Mouse (Mus musculus) liver, embryonic 13.5 days (tissue): ENCODE measurements at regions not wholly inside any gene's neighbourhood (a gene's known extent, or its start where the extent isn't known, plus 50 kb on each side); places are given as distances from the start of the nearest gene placed in this dataset.

Experiments used
- ATAC-seq: fragments of 200-750 bp; cut with Nextera tagmentation; 2 replicates; pipeline ENCODE4 v1.8.0; 2017; ENCODE audit warnings: low read depth, mild to moderate bottlenecking, moderate number of reproducible peaks, moderate library complexity
- DNase-seq: peaks from one replicate; pipeline ENCODE4 v3.0.0; 2022
- H3K27ac ChIP-seq: fragments of 300-500 bp; sonication (generic); 2 replicates; pipeline ENCODE4 v1.5.1; 2015; ENCODE audit warnings: moderate library complexity, mild to moderate bottlenecking, inconsistent platforms
- H3K27me3 ChIP-seq: fragments of 300-500 bp; sonication (generic); 2 replicates; pipeline ENCODE4 v1.6.1; 2015; ENCODE audit warnings: mild to moderate bottlenecking, inconsistent platforms
- H3K36me3 ChIP-seq: fragments of 300-500 bp; sonication (generic); 2 replicates; pipeline ENCODE4 v1.6.1; 2015; ENCODE audit warnings: mild to moderate bottlenecking, inconsistent platforms
- H3K4me1 ChIP-seq: fragments of 300-500 bp; sonication (generic); replicated peaks from 2 replicates; pipeline ENCODE4 v1.6.1; 2015; ENCODE audit warnings: inconsistent platforms
- H3K4me2 ChIP-seq: fragments of 300-500 bp; sonication (generic); 2 replicates; pipeline ENCODE4 v1.6.1; 2015; ENCODE audit warnings: inconsistent platforms, mild to moderate bottlenecking, moderate library complexity
- H3K4me3 ChIP-seq: fragments of 300-500 bp; sonication (generic); replicated peaks from 2 replicates; pipeline ENCODE4 v1.5.1; 2015; ENCODE audit warnings: mild to moderate bottlenecking, inconsistent platforms
- H3K9ac ChIP-seq: fragments of 300-500 bp; sonication (generic); 2 replicates; pipeline ENCODE4 v1.6.1; 2015; ENCODE audit warnings: mild to moderate bottlenecking, inconsistent platforms
- H3K9me3 ChIP-seq: fragments of 300-500 bp; sonication (generic); replicated peaks from 2 replicates; pipeline ENCODE4 v1.6.1; 2016; ENCODE audit warnings: inconsistent platforms
- WGBS: fragments of 180-500 bp; shearing (Covaris S2); methylation state at CpG from one replicate; pipeline ENCODE4 v1.1.7; 2015; ENCODE audit not compliant: insufficient replicate concordance; 5-methylcytosine and 5-hydroxymethylcytosine counted together

DNA sequence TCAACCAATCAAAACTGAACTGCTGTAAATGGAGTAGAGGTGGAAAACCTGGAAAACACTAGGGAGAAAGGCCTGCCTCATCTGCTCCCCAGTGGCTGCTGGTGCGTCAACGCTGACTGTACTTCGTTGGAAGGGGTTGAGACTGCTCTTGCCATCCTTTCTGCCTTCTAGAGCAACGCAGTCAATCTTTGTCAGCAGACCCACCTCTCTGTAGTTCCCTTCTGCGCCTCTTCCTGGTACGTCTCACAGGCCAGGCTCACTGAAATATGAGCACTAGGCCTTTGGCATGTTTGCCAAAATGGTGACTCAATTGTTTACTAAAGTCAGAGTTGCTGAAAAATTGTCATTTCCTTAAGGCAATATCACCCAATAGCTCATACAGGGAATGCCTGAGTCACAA lies 201.2 kb upstream of the Tle4 start:
- DNase-seq: no peak
- WGBS: 67% methylated on average over 6 of the region's 6 CpGs
- H3K36me3 ChIP-seq: no peaks in the 10 kb centered on the region

DNA sequence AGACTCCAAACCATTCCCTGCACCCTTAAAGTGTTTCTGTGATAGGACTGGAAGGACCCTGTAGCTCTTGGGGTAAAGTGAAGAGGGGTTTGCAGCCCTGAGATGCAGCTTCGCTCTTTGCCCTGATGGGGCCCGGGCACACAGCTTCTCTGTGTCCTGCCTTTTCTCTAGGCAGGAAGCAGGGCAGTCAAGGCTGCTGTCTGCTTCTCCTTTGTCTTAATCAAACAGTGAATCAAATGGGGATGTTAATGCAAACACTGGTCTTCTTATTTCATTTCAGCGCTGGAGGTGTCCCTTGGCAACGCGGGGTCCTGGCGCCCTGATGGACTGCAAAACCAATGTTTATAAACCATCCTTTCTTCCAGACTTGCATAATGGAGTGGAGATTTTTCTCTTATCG lies 200.6 kb upstream of the Tle4 start:
- H3K27me3 ChIP-seq: no peaks in the 10 kb centered on the region
- no peak for DNase-seq
- H3K27ac ChIP-seq: no peak overlapping the region
- 64% methylated on average over 7 of the region's 7 CpGs for WGBS
- H3K4me2 ChIP-seq: no peak overlapping the region
- H3K4me3 ChIP-seq: no peak overlapping the region
- no peaks in the 10 kb centered on the region for H3K4me1 ChIP-seq
- H3K9me3 ChIP-seq: no peaks in the 10 kb centered on the region
- no peak overlapping the region for H3K9ac ChIP-seq
- no peak for ATAC-seq
- no peaks in the 10 kb centered on the region for H3K36me3 ChIP-seq

More for the DNA sequence above, 201.2 kb upstream of the Tle4 start:
- no peak for ATAC-seq
- Histone ChIP-seq H3K27ac (no peak overlapping the region), H3K9ac (no peak overlapping the region), H3K4me3 (no peak overlapping the region), H3K4me2 (no peak overlapping the region), H3K4me1 (no peaks in the 10 kb centered on the region), H3K27me3 (no peaks in the 10 kb centered on the region), H3K9me3 (no peaks in the 10 kb centered on the region)

DNA sequence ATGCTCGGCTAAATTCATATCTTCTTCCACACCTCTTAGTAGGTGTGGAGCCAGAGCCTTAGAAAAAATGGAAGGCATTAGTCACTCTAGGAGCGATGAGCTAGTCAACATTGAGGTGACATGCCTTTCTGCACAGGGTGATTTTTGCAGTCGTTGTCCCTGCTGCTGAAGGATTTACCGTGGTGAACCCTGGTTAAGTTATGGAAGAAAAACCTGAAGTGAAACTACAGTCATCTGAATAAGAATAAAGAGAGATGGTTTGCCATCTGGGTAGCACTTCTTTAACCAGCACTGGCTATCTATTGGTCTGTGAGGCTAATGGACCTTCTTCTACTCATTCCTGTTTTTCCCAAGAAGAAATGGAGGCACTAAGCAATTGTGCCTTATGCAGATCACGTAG lies 198.1 kb upstream of the Tle4 start:
- no peak overlapping the region for H3K27ac ChIP-seq
- DNase-seq (no peak), ATAC-seq (no peak)
- no peaks in the 10 kb centered on the region for H3K36me3 ChIP-seq
- no peak overlapping the region for H3K4me2 ChIP-seq
- WGBS: 67% methylated on average over 5 of the region's 5 CpGs
- H3K4me3 ChIP-seq: no peak overlapping the region
- no peak overlapping the region for H3K9ac ChIP-seq
- H3K4me1 ChIP-seq: no peaks in the 10 kb centered on the region
- no peaks in the 10 kb centered on the region for H3K27me3 ChIP-seq
- no peaks in the 10 kb centered on the region for H3K9me3 ChIP-seq

DNA sequence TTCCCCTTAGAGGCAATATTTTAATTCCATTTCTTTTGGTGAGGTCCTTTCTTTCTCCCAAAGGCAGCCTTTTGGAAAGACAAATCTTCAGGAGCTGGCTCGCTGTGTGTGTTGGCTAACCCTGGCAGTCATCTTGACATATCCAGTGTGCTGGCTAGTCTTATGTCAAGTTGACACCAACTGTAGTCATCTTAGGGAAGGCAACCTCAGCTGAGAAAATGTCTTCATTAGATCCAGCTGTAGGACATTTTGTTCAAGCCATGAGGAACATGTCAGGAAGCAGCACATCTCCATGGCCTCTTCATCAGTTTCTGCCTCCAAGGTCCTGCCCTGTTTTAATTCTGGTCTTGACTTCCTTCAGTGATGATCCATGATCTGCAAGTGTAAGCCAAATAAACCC lies 192.1 kb upstream of the Tle4 start:
- Histone ChIP-seq H3K27me3 (no peaks in the 10 kb centered on the region), H3K9me3 (no peaks in the 10 kb centered on the region), H3K4me2 (no peak overlapping the region), H3K36me3 (no peaks in the 10 kb centered on the region), H3K4me1 (no peaks in the 10 kb centered on the region), H3K9ac (no peak overlapping the region), H3K27ac (no peak overlapping the region), H3K4me3 (no peak overlapping the region)
- DNase-seq (no peak), ATAC-seq (no peak)
- 59% methylated on average over 1 of the region's 1 CpGs for WGBS

DNA sequence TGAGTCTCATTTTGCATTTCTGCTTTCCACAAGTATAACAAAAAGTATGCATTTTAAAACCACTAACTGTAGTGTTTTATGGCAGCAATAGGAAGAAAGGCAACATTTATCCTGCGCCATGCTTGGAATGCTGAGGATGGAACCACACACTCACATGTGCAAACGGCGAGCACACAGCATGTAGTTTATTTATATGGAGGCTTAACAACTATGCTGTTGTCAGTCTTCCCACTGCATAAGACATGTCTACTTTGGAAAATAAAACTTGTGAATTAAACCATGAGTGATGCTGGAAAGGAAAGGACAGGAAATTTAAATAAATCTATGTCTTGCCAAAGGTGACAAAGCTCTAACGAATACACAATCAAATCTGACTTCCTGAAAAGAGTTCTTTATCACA lies 190.8 kb upstream of the Tle4 start:
- no peaks in the 10 kb centered on the region for H3K4me1 ChIP-seq
- no peaks in the 10 kb centered on the region for H3K27me3 ChIP-seq
- H3K9ac ChIP-seq: no peak overlapping the region
- H3K4me2 ChIP-seq: no peak overlapping the region
- H3K27ac ChIP-seq: no peak overlapping the region
- H3K36me3 ChIP-seq: no peaks in the 10 kb centered on the region
- DNase-seq (no peak), ATAC-seq (no peak)
- 66% methylated on average over 4 of the region's 4 CpGs for WGBS
- no peak overlapping the region for H3K4me3 ChIP-seq
- H3K9me3 ChIP-seq: no peaks in the 10 kb centered on the region

DNA sequence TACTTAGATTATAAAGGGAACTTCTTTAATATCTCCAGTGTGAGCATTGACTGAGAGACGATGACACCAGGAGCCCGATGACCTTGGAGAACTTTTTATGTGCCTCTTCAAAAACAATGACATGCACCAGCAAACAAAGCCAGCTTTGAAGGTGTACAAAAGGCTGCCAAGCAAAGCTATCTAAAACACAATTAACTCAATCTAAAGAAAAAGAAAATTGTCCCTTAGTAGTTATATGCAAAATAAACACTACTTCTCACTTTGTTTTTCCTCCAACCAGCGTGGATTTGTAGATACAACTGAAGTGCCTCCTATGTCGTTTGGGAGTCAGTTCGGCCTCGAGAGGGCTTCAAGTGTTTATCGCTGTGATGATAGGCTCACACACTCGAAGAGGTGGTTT lies 189.0 kb upstream of the Tle4 start:
- Histone ChIP-seq H3K9me3 (no peaks in the 10 kb centered on the region), H3K27me3 (no peaks in the 10 kb centered on the region), H3K4me1 (no peaks in the 10 kb centered on the region), H3K4me3 (no peak overlapping the region), H3K9ac (no peak overlapping the region), H3K36me3 (no peaks in the 10 kb centered on the region), H3K4me2 (no peak overlapping the region), H3K27ac (no peak overlapping the region)
- ATAC-seq (no peak), DNase-seq (no peak)
- 62% methylated on average over 8 of the region's 8 CpGs for WGBS

DNA sequence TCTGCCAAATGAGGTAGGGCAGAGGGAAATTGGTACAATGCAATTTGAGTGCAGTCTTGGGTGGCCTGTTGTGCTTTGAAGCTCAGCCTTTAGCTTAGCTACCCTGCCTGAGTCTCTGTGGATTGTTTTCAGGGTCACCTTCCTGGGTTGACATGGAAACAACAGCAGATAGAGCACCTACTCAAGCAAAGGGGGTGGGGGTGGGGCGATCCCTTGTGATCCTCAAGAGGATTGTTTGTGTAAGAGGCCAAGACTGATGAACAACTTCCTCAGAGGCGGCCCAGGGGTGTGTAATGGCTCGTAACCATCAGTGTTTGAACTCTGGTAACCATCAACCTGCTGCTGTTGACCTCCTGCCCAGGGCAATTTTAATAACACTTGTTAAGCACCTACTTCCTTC lies 187.8 kb upstream of the Tle4 start:
- no peaks in the 10 kb centered on the region for H3K27me3 ChIP-seq
- WGBS: 28% methylated on average over 3 of the region's 3 CpGs
- ATAC-seq: no peak

DNA sequence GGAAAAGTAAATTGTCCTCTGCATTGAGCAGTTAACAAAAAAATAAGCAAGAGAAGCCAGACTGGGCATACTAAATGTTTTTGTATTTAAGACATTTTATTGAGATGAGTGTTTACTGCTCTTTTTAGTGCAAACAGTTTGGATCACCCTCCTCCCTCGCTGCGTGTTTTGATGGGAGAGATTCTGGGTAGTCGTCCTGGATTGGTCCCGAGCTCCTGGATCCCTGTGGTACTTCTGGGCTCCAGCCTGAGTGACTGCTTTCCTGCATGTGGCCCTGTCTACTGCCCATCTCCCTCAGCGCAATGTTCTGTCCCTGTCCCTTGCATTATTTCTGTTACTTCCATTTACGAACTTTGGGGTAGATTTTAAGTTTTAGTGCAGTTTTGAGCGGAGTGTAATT lies 179.9 kb upstream of the Tle4 start:
- no peaks in the 10 kb centered on the region for H3K4me1 ChIP-seq
- WGBS: 31% methylated on average over 7 of the region's 7 CpGs
- H3K4me2 ChIP-seq: no peak overlapping the region
- H3K36me3 ChIP-seq: no peaks in the 10 kb centered on the region
- H3K27me3 ChIP-seq: 0 out of 2 replicates have a peak, but pooled peaks cover 3% of the 10 kb centered on the region
- ATAC-seq: no peak
- H3K4me3 ChIP-seq: no peak overlapping the region
- no peak for DNase-seq
- no peaks in the 10 kb centered on the region for H3K9me3 ChIP-seq
- H3K9ac ChIP-seq: no peak overlapping the region
- H3K27ac ChIP-seq: no peak overlapping the region

More for the DNA sequence above, 187.8 kb upstream of the Tle4 start:
- Histone ChIP-seq H3K9me3 (no peaks in the 10 kb centered on the region), H3K36me3 (no peaks in the 10 kb centered on the region), H3K4me2 (no peak overlapping the region), H3K4me1 (no peaks in the 10 kb centered on the region), H3K4me3 (no peak overlapping the region), H3K9ac (no peak overlapping the region), H3K27ac (no peak overlapping the region)
- no peak for DNase-seq

DNA sequence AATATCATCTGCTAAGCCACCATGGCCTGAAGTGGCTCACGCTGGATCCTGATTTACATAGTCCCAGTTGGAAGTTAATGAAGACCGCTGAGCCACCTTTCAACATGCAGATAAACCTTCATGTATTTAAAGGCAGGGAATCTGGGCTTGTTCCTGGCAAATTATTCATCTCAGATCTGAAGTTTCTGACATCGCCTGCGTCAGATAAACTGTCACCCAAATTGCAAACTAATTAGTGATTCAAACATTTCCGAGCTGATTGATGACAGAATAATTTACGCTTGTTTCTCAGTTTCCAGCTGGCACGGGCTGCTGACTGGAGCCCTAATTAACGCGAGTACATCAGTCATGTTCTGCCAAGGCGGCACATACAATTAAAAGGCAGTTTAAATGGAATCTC lies 179.3 kb upstream of the Tle4 start:
- no peak overlapping the region for H3K9ac ChIP-seq
- no peak for DNase-seq
- WGBS: 16% methylated on average over 10 of the region's 10 CpGs

DNA sequence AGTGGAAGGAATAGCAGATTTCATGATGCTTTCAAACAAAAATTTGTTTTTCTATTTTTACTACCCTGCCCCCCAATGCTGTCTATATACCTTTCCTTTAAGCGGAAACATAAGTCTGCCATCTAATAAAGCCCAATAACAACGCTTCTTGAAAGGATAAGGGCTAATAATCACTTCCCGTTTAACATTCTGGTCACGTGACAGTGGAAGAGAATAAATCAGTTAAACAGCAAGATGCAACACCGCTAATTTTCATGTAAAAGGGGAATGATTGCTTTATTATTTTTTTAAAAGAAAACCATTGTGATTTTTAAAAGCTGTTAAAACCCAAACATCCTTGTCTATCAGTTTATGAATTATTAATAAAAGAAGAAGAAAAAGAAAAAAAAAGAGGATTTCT lies 178.9 kb upstream of the Tle4 start:
- Histone ChIP-seq H3K4me3 (no peak overlapping the region), H3K4me2 (no peak overlapping the region), H3K9me3 (no peaks in the 10 kb centered on the region), H3K27me3 (0 out of 2 replicates have a peak, but pooled peaks cover 3% of the 10 kb centered on the region), H3K9ac (no peak overlapping the region), H3K4me1 (no peaks in the 10 kb centered on the region), H3K36me3 (no peaks in the 10 kb centered on the region), H3K27ac (no peak overlapping the region)
- no peak for ATAC-seq
- no peak for DNase-seq
- WGBS: 62% methylated on average over 5 of the region's 5 CpGs

More for the DNA sequence above, 179.3 kb upstream of the Tle4 start:
- H3K4me3 ChIP-seq: no peak overlapping the region
- no peaks in the 10 kb centered on the region for H3K4me1 ChIP-seq
- H3K9me3 ChIP-seq: no peaks in the 10 kb centered on the region
- H3K27ac ChIP-seq: no peak overlapping the region
- ATAC-seq: no peak
- H3K4me2 ChIP-seq: no peak overlapping the region
- no peaks in the 10 kb centered on the region for H3K36me3 ChIP-seq
- 0 out of 2 replicates have a peak, but pooled peaks cover 3% of the 10 kb centered on the region for H3K27me3 ChIP-seq

DNA sequence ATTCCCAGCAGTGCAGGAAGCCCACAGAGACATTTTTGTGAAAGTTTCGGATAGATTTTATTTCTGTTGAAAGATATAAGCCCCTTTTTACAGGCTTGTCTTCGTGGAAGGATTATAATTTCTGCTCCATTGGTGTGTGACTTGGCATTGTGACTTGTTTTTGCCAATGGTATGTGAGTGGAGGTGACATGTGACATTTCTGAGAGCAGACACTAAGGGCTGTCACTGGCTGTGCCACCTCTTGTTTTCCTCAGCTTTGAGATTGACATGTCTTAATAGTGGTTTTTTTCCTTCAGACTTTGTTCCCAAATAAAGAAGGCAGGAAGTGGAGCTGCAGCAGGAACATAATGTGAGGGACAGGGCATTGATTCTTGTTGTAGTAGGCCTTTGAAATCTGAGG lies 174.9 kb upstream of the Tle4 start:
- DNase-seq: no peak
- Histone ChIP-seq H3K36me3 (no peaks in the 10 kb centered on the region), H3K4me2 (no peak overlapping the region), H3K9ac (no peak overlapping the region), H3K27ac (no peak overlapping the region), H3K9me3 (no peaks in the 10 kb centered on the region), H3K4me1 (no peaks in the 10 kb centered on the region), H3K4me3 (no peak overlapping the region), H3K27me3 (0 out of 2 replicates have a peak, but pooled peaks cover 3% of the 10 kb centered on the region)
- ATAC-seq: no peak
- WGBS: 36% methylated on average over 2 of the region's 2 CpGs

DNA sequence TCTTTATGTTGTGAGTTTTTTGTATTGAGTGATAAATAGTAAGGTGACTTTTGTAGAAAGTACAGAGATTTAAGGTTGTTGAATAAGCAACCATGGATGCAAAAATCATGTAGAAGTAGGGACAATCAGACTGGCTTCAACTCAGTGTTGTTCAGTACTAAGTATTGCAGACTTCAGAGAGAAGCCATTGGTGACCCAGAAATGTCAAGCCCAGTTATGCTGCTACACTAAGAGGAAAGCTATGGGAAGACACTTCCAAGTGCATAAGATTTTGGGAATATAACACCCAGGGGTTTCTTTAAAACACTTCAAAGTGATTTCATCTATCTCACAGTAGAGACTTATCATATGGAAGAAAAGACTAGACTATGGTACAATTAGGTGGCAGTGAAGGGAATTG lies 154.8 kb upstream of the Tle4 start:
- Histone ChIP-seq H3K36me3 (no peaks in the 10 kb centered on the region), H3K27ac (no peak overlapping the region), H3K9me3 (no peaks in the 10 kb centered on the region), H3K4me3 (no peak overlapping the region), H3K4me1 (no peaks in the 10 kb centered on the region), H3K9ac (no peak overlapping the region), H3K4me2 (no peak overlapping the region), H3K27me3 (no peaks in the 10 kb centered on the region)
- DNase-seq (no peak), ATAC-seq (no peak)

DNA sequence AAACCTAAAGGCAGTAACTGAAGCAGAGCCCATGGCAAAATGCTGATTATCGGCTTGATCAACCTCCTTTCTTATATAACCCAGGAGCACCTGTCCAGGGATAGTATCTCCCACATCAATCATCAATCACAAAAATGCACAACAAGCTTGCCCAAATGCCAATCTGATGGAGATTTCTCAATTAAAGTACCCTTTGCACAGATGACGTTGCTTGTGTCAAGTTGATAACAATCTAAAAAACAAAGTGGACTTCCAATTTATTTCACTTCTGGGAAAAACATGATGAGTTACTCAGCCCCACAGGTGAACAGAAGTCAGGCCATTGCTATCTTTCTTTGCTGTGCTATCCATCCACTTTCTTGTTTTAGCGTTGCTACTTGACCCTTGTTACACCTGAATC lies 144.5 kb upstream of the Tle4 start:
- H3K4me3 ChIP-seq: no peak overlapping the region
- no peak overlapping the region for H3K9ac ChIP-seq
- H3K36me3 ChIP-seq: no peaks in the 10 kb centered on the region
- H3K27me3 ChIP-seq: no peaks in the 10 kb centered on the region
- DNase-seq (no peak), ATAC-seq (no peak)
- WGBS: 66% methylated on average over 3 of the region's 3 CpGs
- no peaks in the 10 kb centered on the region for H3K9me3 ChIP-seq
- H3K4me1 ChIP-seq: no peaks in the 10 kb centered on the region
- H3K4me2 ChIP-seq: no peak overlapping the region
- no peak overlapping the region for H3K27ac ChIP-seq
